Mouse (Mus musculus): ENCODE measurements at regions not wholly inside any gene's neighbourhood (a gene's known extent, or its start where the extent isn't known, plus 50 kb on each side); places are given as distances from the start of the nearest gene placed in this dataset.

GRCm38 (mm10) chr9:23025247-23025646 is 197.6 kb upstream of the Bmper start:
- DNase-seq (ENCODE audit: low read depth) = no peak

- no peak for DNase-seq (ENCODE audit: low read depth)
Observed at GRCm38 (mm10) chr9:23027377-23028313, 195.2 kb upstream of the Bmper start.

- no peak for DNase-seq (ENCODE audit: low read depth)
Observed at GRCm38 (mm10) chr9:23029421-23029820, 193.5 kb upstream of the Bmper start.

- DNase-seq (ENCODE audit: low read depth) = peak; percentile 77
Observed at GRCm38 (mm10) chr9:23030138-23030537, 192.7 kb upstream of the Bmper start.

GRCm38 (mm10) chr9:23030546-23030945 is 192.3 kb upstream of the Bmper start:
- no peak for DNase-seq (ENCODE audit: low read depth)

- no peak for DNase-seq (ENCODE audit: low read depth)
Observed at GRCm38 (mm10) chr9:23031916-23032315, 191.0 kb upstream of the Bmper start.

GRCm38 (mm10) chr9:23035306-23035705 is 187.6 kb upstream of the Bmper start:
- no peak for DNase-seq (ENCODE audit: low read depth)

- DNase-seq (ENCODE audit: low read depth) = no peak
Observed at GRCm38 (mm10) chr9:23035901-23036610, 186.8 kb upstream of the Bmper start.

- DNase-seq (ENCODE audit: low read depth) = no peak
Observed at GRCm38 (mm10) chr9:23037513-23037914, 185.4 kb upstream of the Bmper start.

- DNase-seq (ENCODE audit: low read depth) = no peak
Observed at GRCm38 (mm10) chr9:23039588-23039987, 183.3 kb upstream of the Bmper start.

- DNase-seq (ENCODE audit: low read depth) = no peak
Observed at GRCm38 (mm10) chr9:23041025-23041424, 181.9 kb upstream of the Bmper start.

GRCm38 (mm10) chr9:23041537-23042472 is 181.1 kb upstream of the Bmper start:
- DNase-seq (ENCODE audit: low read depth) = no peak

GRCm38 (mm10) chr9:23043006-23043405 is 179.9 kb upstream of the Bmper start:
- no peak for DNase-seq (ENCODE audit: low read depth)

GRCm38 (mm10) chr9:23045486-23045885 is 177.4 kb upstream of the Bmper start:
- no peak for DNase-seq (ENCODE audit: low read depth)

GRCm38 (mm10) chr9:23050751-23051150 is 172.1 kb upstream of the Bmper start:
- DNase-seq (ENCODE audit: low read depth) = no peak

GRCm38 (mm10) chr9:23059526-23059925 is 163.3 kb upstream of the Bmper start:
- DNase-seq (ENCODE audit: low read depth) = no peak

GRCm38 (mm10) chr9:23060526-23060925 is 162.3 kb upstream of the Bmper start:
- no peak for DNase-seq (ENCODE audit: low read depth)

GRCm38 (mm10) chr9:23061179-23061929 is 161.5 kb upstream of the Bmper start:
- no peak for DNase-seq (ENCODE audit: low read depth)

GRCm38 (mm10) chr9:23062057-23062655 is 160.7 kb upstream of the Bmper start:
- DNase-seq (ENCODE audit: low read depth) = no peak

- DNase-seq (ENCODE audit: low read depth) = no peak
Observed at GRCm38 (mm10) chr9:23062656-23063444, 160.0 kb upstream of the Bmper start.

Measured in fibroblast of lung, adult 2 months (primary cell).